In genomic region chr6:119087919-119088318, GRCm38 (mm10) we compare ENCODE assay signal across 22 mouse cellular contexts.
DNase-seq lines count a peak whose midpoint lies in the region; ATAC-seq and TF ChIP-seq lines count a peak whose summit lies in the region.
"Had no signal": no experiment of that assay in that cellular context is flagged by ENCODE, and none has a peak within 500 bp of the region (broad histone marks: within the 10 kb centered on the region; RNA-seq: fewer than 3 reads in every experiment).

No protein-coding gene starts in this region.

- TF ChIP-seq EP300 in heart, postnatal 0 days (IDR thresholded peaks at IDR 0.05; ENCODE audit: low read depth) = no peak

- H3K27me3 ChIP-seq in heart, postnatal 0 days (ENCODE audit: control insufficient read depth, insufficient read depth, low read length) = no peaks in the 10 kb centered on the region
- no peaks in the 10 kb centered on the region for H3K27me3 ChIP-seq in midbrain, embryonic 15.5 days (replicated peaks)
- no peaks in the 10 kb centered on the region for H3K27me3 ChIP-seq in midbrain, embryonic 11.5 days (ENCODE audit: control insufficient read depth, insufficient read depth, low read length)
- no peaks in the 10 kb centered on the region for H3K27me3 ChIP-seq in cerebellum, adult 2 months (ENCODE audit: control insufficient read depth, insufficient read depth, low read length)
- H3K27me3 ChIP-seq: embryonic facial prominence, embryonic 12.5 days; hindbrain, embryonic 15.5 days; Patski had no signal

- H3K4me2 ChIP-seq in heart, postnatal 0 days (ENCODE audit: low read depth, low read length) = no peak overlapping the region
- H3K4me2 ChIP-seq in midbrain, embryonic 15.5 days = no peak overlapping the region
- H3K4me2 ChIP-seq in midbrain, embryonic 11.5 days = no peak overlapping the region
- H3K4me2 ChIP-seq: embryonic facial prominence, embryonic 12.5 days; hindbrain, embryonic 15.5 days; liver, embryonic 11.5 days had no signal

- intact Hi-C loops in gastrocnemius, adult 2 months (cut with DNase I) = no loop called here

- no peak for TF ChIP-seq CTCF in gastrocnemius, adult 2 months (IDR thresholded peaks at IDR 0.05)
- no peak for TF ChIP-seq CTCF in heart, postnatal 0 days (IDR thresholded peaks at IDR 0.05; ENCODE audit: low read depth)
- no peak for TF ChIP-seq CTCF in cerebellum, adult 2 months (IDR thresholded peaks at IDR 0.05; ENCODE audit: borderline replicate concordance, insufficient read depth, low read depth, low read length)

- ATAC-seq in heart, postnatal 0 days (ENCODE audit: insufficient read depth, low read depth) = no peak
- no peak for ATAC-seq in midbrain, embryonic 15.5 days (replicated peaks)
- ATAC-seq in midbrain, embryonic 11.5 days (ENCODE audit: low FRiP score) = no peak
- ATAC-seq: forebrain, embryonic 14.5 days; Patski had no signal

- H3K27ac ChIP-seq in gastrocnemius, adult 2 months = peak overlapping the region; percentile 24; the same call in 1 of the 2 replicates
- H3K27ac ChIP-seq in heart, postnatal 0 days (ENCODE audit: low read depth) = peak overlapping the region; percentile 61; the same call in 1 of the 2 replicates
- 0 out of 2 replicates have a peak overlapping the region, but pooled peaks have one; percentile 8 for H3K27ac ChIP-seq in midbrain, embryonic 15.5 days
- no peak overlapping the region for H3K27ac ChIP-seq in midbrain, embryonic 11.5 days (ENCODE audit: low read depth, low read length)
- H3K27ac ChIP-seq in cerebellum, adult 2 months (ENCODE audit: insufficient read depth, low read length) = no peak overlapping the region
- H3K27ac ChIP-seq: embryonic facial prominence, embryonic 12.5 days; hindbrain, embryonic 15.5 days; left cerebral cortex, adult 2 months had no signal

- H3K4me1 ChIP-seq in heart, postnatal 0 days (ENCODE audit: control insufficient read depth, insufficient read depth) = peaks cover 54% of the 10 kb centered on the region
- H3K4me1 ChIP-seq in midbrain, embryonic 15.5 days = peaks cover 10% of the 10 kb centered on the region; the same call in 1 of the 2 replicates
- H3K4me1 ChIP-seq in midbrain, embryonic 11.5 days (ENCODE audit: control insufficient read depth, insufficient read depth, low read length) = no peaks in the 10 kb centered on the region
- H3K4me1 ChIP-seq in cerebellum, adult 2 months (ENCODE audit: control insufficient read depth, insufficient read depth, low read length) = peaks cover 52% of the 10 kb centered on the region

- H3K9me3 ChIP-seq in heart, postnatal 0 days (replicated peaks; ENCODE audit: control insufficient read depth, low read length) = no peaks in the 10 kb centered on the region
- no peaks in the 10 kb centered on the region for H3K9me3 ChIP-seq in midbrain, embryonic 15.5 days
- H3K9me3 ChIP-seq in midbrain, embryonic 11.5 days (ENCODE audit: control insufficient read depth, low read length) = no peaks in the 10 kb centered on the region
- H3K9me3 ChIP-seq: embryonic facial prominence, embryonic 12.5 days; hindbrain, embryonic 15.5 days had no signal

- DNase-seq in gastrocnemius, adult 2 months = no peak
- DNase-seq in gastrocnemius, postnatal 10 days = no peak
- DNase-seq in heart, postnatal 0 days (ENCODE audit: low spot score) = no peak
- no peak for DNase-seq in heart, adult 8-10 months (ENCODE audit: low spot score)
- no peak for DNase-seq in midbrain, embryonic 11.5 days (ENCODE audit: low spot score, missing footprints)
- DNase-seq in yolk sac, embryonic 10.5 days (ENCODE audit: low spot score) = no peak
- DNase-seq in cerebellum, adult 2 months = no peak
- DNase-seq: adrenal gland, postnatal 10 days; cerebellum, adult 9-11 months; gastrocnemius, postnatal 25 days; heart, postnatal 14 days; kidney, adult 18-20 months; kidney, postnatal 14 days; left cerebral cortex, postnatal 4 days; thymus, postnatal 25 days had no signal

- no peak overlapping the region for H3K9ac ChIP-seq in heart, postnatal 0 days (replicated peaks; ENCODE audit: low read depth, low read length)
- H3K9ac ChIP-seq in midbrain, embryonic 15.5 days = no peak overlapping the region
- H3K9ac ChIP-seq in midbrain, embryonic 11.5 days (ENCODE audit: low read length) = no peak overlapping the region
- H3K9ac ChIP-seq: embryonic facial prominence, embryonic 12.5 days; hindbrain, embryonic 15.5 days had no signal

- no peak overlapping the region for H3K4me3 ChIP-seq in gastrocnemius, adult 2 months
- no peak overlapping the region for H3K4me3 ChIP-seq in heart, postnatal 0 days (ENCODE audit: low read depth, low read length)
- H3K4me3 ChIP-seq in midbrain, embryonic 15.5 days = no peak overlapping the region
- H3K4me3 ChIP-seq in midbrain, embryonic 11.5 days (ENCODE audit: low read depth, low read length) = no peak overlapping the region
- H3K4me3 ChIP-seq in cerebellum, adult 2 months (replicated peaks; ENCODE audit: insufficient read depth, low read depth, low read length) = no peak overlapping the region
- H3K4me3 ChIP-seq: embryonic facial prominence, embryonic 12.5 days; hindbrain, embryonic 15.5 days; left cerebral cortex, adult 2 months had no signal

- no peak for TF ChIP-seq POLR2A in cerebellum, adult 2 months (IDR thresholded peaks at IDR 0.05; ENCODE audit: borderline replicate concordance, insufficient read depth, low read length)

- H3K36me3 ChIP-seq in heart, postnatal 0 days (replicated peaks; ENCODE audit: control insufficient read depth, insufficient read depth, low read length) = no peaks in the 10 kb centered on the region
- no peaks in the 10 kb centered on the region for H3K36me3 ChIP-seq in midbrain, embryonic 15.5 days (replicated peaks)
- H3K36me3 ChIP-seq in midbrain, embryonic 11.5 days (ENCODE audit: control insufficient read depth, insufficient read depth, low read length) = no peaks in the 10 kb centered on the region
- H3K36me3 ChIP-seq: embryonic facial prominence, embryonic 12.5 days; hindbrain, embryonic 15.5 days had no signal

- 78% methylated on average over 8 of the region's 8 CpGs for WGBS in heart, postnatal 0 days
- 90% methylated on average over 8 of the region's 8 CpGs for WGBS in midbrain, embryonic 15.5 days
- WGBS in midbrain, embryonic 11.5 days = 92% methylated on average over 8 of the region's 8 CpGs
- 85% methylated on average over 8 of the region's 8 CpGs for WGBS in cerebellum, adult 2 months

Comparison
In these comparisons a context has a peak if more than half of its experiments do, and no peak if none do; other contexts are left out.
1. H3K27ac ChIP-seq: peak in gastrocnemius, adult 2 months (single experiment), heart, postnatal 0 days (single experiment) and midbrain, embryonic 15.5 days (single experiment); none in midbrain, embryonic 11.5 days (single experiment) and cerebellum, adult 2 months (single experiment).